Mouse (Mus musculus) cerebellum, adult 18-20 months (tissue): Measurements from ENCODE around the gene Izumo4.
A peak's percentile ranks its signal among the peaks of the same experiment; 100 is the strongest.

Experiments used
- DNase-seq, 2 experiments: peaks; one replicate each; pipeline ENCODE4 v3.0.0; 2021

Izumo4 gene

GRCm38 (mm10) chr10:80692249-80693165, 9.5 kb upstream of the Izumo4 start:
- DNase-seq = no peak

GRCm38 (mm10) chr10:80693401-80694045, 8.5 kb upstream of the Izumo4 start:
- no peak for DNase-seq

- DNase-seq = no peak
These were observed 7.6 kb upstream of the Izumo4 start for GRCm38 (mm10) chr10:80694159-80694938.

GRCm38 (mm10) chr10:80695186-80695585, 6.8 kb upstream of the Izumo4 start:
- no peak for DNase-seq

- no peak for DNase-seq
These were observed 6.0 kb upstream of the Izumo4 start for GRCm38 (mm10) chr10:80695801-80696501.

GRCm38 (mm10) chr10:80696502-80697392, 5.2 kb upstream of the Izumo4 start:
- DNase-seq = no peak

GRCm38 (mm10) chr10:80697393-80697787, 4.6 kb upstream of the Izumo4 start:
- DNase-seq = no peak

- no peak for DNase-seq
These were observed 4.2 kb upstream of the Izumo4 start for GRCm38 (mm10) chr10:80697812-80698211.

- DNase-seq = no peak
These were observed 3.4 kb upstream of the Izumo4 start for GRCm38 (mm10) chr10:80698605-80699004.

GRCm38 (mm10) chr10:80700038-80700504, 1.9 kb upstream of the Izumo4 start:
- no peak for DNase-seq

- DNase-seq = no peak
These were observed 1.3 kb upstream of the Izumo4 start for GRCm38 (mm10) chr10:80700732-80701131.

GRCm38 (mm10) chr10:80702536-80703390, 779 bp downstream of the Izumo4 start:
- peak; percentile 92 to 94 for DNase-seq

GRCm38 (mm10) chr10:80703643-80704042, 1.7 kb downstream of the Izumo4 start:
- no peak for DNase-seq

GRCm38 (mm10) chr10:80704418-80704817, 2.4 kb downstream of the Izumo4 start:
- DNase-seq = no peak

GRCm38 (mm10) chr10:80705033-80705432, 3.0 kb downstream of the Izumo4 start:
- DNase-seq = no peak

GRCm38 (mm10) chr10:80705479-80705878, 3.5 kb downstream of the Izumo4 start:
- DNase-seq = no peak

GRCm38 (mm10) chr10:80710834-80711233, 8.8 kb downstream of the Izumo4 start:
- DNase-seq = no peak

GRCm38 (mm10) chr10:80717281-80717680, 15.3 kb downstream of the Izumo4 start:
- no peak for DNase-seq

GRCm38 (mm10) chr10:80727369-80728127, 25.6 kb downstream of the Izumo4 start:
- no peak for DNase-seq
